Mouse (Mus musculus) testis, postnatal 14 days (tissue): ENCODE results near the gene Slc35e3.

Experiments used
- DNase-seq: peaks from one replicate; pipeline ENCODE4 v3.0.0; 2021; ENCODE audit warnings: low spot score

Gene Slc35e3

GRCm38 (mm10) chr10:117698313-117699138 is 47.6 kb downstream of the Slc35e3 start:
- DNase-seq: no peak

- no peak for DNase-seq
These were observed 48.5 kb downstream of the Slc35e3 start for GRCm38 (mm10) chr10:117697561-117698115.

GRCm38 (mm10) chr10:117696827-117697560 is 49.2 kb downstream of the Slc35e3 start:
- DNase-seq: no peak

- no peak for DNase-seq
These were observed 49.9 kb downstream of the Slc35e3 start for GRCm38 (mm10) chr10:117696021-117696826.

GRCm38 (mm10) chr10:117695605-117696004 is 50.6 kb downstream of the Slc35e3 start:
- no peak for DNase-seq

- DNase-seq: no peak
These were observed 51.1 kb downstream of the Slc35e3 start for GRCm38 (mm10) chr10:117695027-117695426.

- no peak for DNase-seq
These were observed 51.8 kb downstream of the Slc35e3 start for GRCm38 (mm10) chr10:117694255-117694953.

- DNase-seq: no peak
These were observed 53.2 kb downstream of the Slc35e3 start for GRCm38 (mm10) chr10:117692953-117693352.

- DNase-seq: no peak
These were observed 54.0 kb downstream of the Slc35e3 start for GRCm38 (mm10) chr10:117692173-117692572.

- no peak for DNase-seq
These were observed 54.7 kb downstream of the Slc35e3 start for GRCm38 (mm10) chr10:117691389-117691968.

GRCm38 (mm10) chr10:117690770-117691296 is 55.3 kb downstream of the Slc35e3 start:
- DNase-seq: no peak

- DNase-seq: no peak
These were observed 56.1 kb downstream of the Slc35e3 start for GRCm38 (mm10) chr10:117690101-117690352.

GRCm38 (mm10) chr10:117689297-117690100 is 56.7 kb downstream of the Slc35e3 start:
- DNase-seq: no peak

GRCm38 (mm10) chr10:117688204-117689151 is 57.7 kb downstream of the Slc35e3 start:
- no peak for DNase-seq

GRCm38 (mm10) chr10:117687577-117687976 is 58.6 kb downstream of the Slc35e3 start:
- DNase-seq: no peak

- DNase-seq: no peak
These were observed 59.1 kb downstream of the Slc35e3 start for GRCm38 (mm10) chr10:117687018-117687417.

GRCm38 (mm10) chr10:117685849-117686591 is 60.1 kb downstream of the Slc35e3 start:
- no peak for DNase-seq

GRCm38 (mm10) chr10:117685171-117685848 is 60.9 kb downstream of the Slc35e3 start:
- DNase-seq: no peak
